Comparison of ENCODE assay signal across 11 mouse cellular contexts in genomic region chr6:140962563-140962962, GRCm38 (mm10).
DNase-seq lines count a peak whose midpoint lies in the region; ATAC-seq and TF ChIP-seq lines count a peak whose summit lies in the region.
"Had no signal": no experiment of that assay in that cellular context is flagged by ENCODE, and none has a peak within 500 bp of the region (broad histone marks: within the 10 kb centered on the region; RNA-seq: fewer than 3 reads in every experiment).

No protein-coding gene starts in this region.

- WGBS in forebrain, embryonic 15.5 days = 7% methylated on average over 4 of the region's 4 CpGs
- WGBS in midbrain, embryonic 13.5 days = 3% methylated on average over 4 of the region's 4 CpGs
- WGBS in intestine, postnatal 0 days = 71% methylated on average over 4 of the region's 4 CpGs

- TF ChIP-seq CTCF in brain, embryonic 14.5 days (IDR thresholded peaks at IDR 0.05; ENCODE audit: borderline replicate concordance, extremely low read depth, insufficient read depth, insufficient read length) = no peak
- no peak for TF ChIP-seq CTCF in intestine, postnatal 0 days (IDR thresholded peaks at IDR 0.05; ENCODE audit: low read depth)

- H3K4me2 ChIP-seq in forebrain, embryonic 15.5 days (replicated peaks) = peak overlapping the region; percentile 15; the same call in 1 of the 2 replicates
- peak overlapping the region; percentile 48 for H3K4me2 ChIP-seq in midbrain, embryonic 13.5 days (replicated peaks)
- H3K4me2 ChIP-seq in intestine, postnatal 0 days (replicated peaks; ENCODE audit: low read depth) = no peak overlapping the region
- H3K4me2 ChIP-seq: limb, embryonic 15.5 days had no signal

- intact Hi-C loops in left cerebral cortex, postnatal 25 days (cut with DNase I) = no loop called here

- DNase-seq in brain, embryonic 14.5 days (ENCODE audit: low read depth) = peak; percentile 80
- peak; percentile 56 for DNase-seq in cerebellum, adult 9-10 months
- DNase-seq in thymus, adult 18-20 months = no peak
- no peak for DNase-seq in left cerebral cortex, postnatal 25 days (ENCODE audit: low spot score in 2 of 2)
- no peak for DNase-seq in layer of hippocampus, adult 8-10 months (ENCODE audit: low spot score in 2 of 2)
- DNase-seq: heart, postnatal 14 days had no signal

- H3K9ac ChIP-seq in forebrain, embryonic 15.5 days (replicated peaks) = no peak overlapping the region
- no peak overlapping the region for H3K9ac ChIP-seq in midbrain, embryonic 13.5 days (replicated peaks)
- H3K9ac ChIP-seq in intestine, postnatal 0 days (ENCODE audit: low read depth, low read length) = no peak overlapping the region
- H3K9ac ChIP-seq: limb, embryonic 15.5 days had no signal

- peak; percentile 43; the same call in 1 of the 2 replicates for ATAC-seq in forebrain, embryonic 15.5 days (replicated peaks)
- peak; percentile 75 for ATAC-seq in midbrain, embryonic 13.5 days
- no peak for ATAC-seq in intestine, postnatal 0 days
- ATAC-seq: lung, postnatal 0 days had no signal

- peaks cover 16% of the 10 kb centered on the region for H3K4me1 ChIP-seq in forebrain, embryonic 15.5 days
- peaks cover 30% of the 10 kb centered on the region for H3K4me1 ChIP-seq in midbrain, embryonic 13.5 days (replicated peaks)
- H3K4me1 ChIP-seq in intestine, postnatal 0 days (replicated peaks; ENCODE audit: control insufficient read depth, insufficient read depth, low read length) = no peaks in the 10 kb centered on the region
- H3K4me1 ChIP-seq: limb, embryonic 15.5 days had no signal

- no peaks in the 10 kb centered on the region for H3K9me3 ChIP-seq in forebrain, embryonic 15.5 days
- no peaks in the 10 kb centered on the region for H3K9me3 ChIP-seq in midbrain, embryonic 13.5 days
- H3K9me3 ChIP-seq in intestine, postnatal 0 days (ENCODE audit: control insufficient read depth) = no peaks in the 10 kb centered on the region
- H3K9me3 ChIP-seq: limb, embryonic 15.5 days had no signal

- no peaks in the 10 kb centered on the region for H3K36me3 ChIP-seq in forebrain, embryonic 15.5 days
- H3K36me3 ChIP-seq in midbrain, embryonic 13.5 days = no peaks in the 10 kb centered on the region
- H3K36me3 ChIP-seq in intestine, postnatal 0 days (ENCODE audit: control insufficient read depth, insufficient read depth) = no peaks in the 10 kb centered on the region
- H3K36me3 ChIP-seq: limb, embryonic 15.5 days had no signal

- no peak overlapping the region for H3K27ac ChIP-seq in forebrain, embryonic 15.5 days (replicated peaks)
- H3K27ac ChIP-seq in midbrain, embryonic 13.5 days = peak overlapping the region; percentile 59
- H3K27ac ChIP-seq in intestine, postnatal 0 days (ENCODE audit: low read depth, low read length) = no peak overlapping the region
- H3K27ac ChIP-seq: limb, embryonic 15.5 days had no signal

- no peaks in the 10 kb centered on the region for H3K27me3 ChIP-seq in forebrain, embryonic 15.5 days
- no peaks in the 10 kb centered on the region for H3K27me3 ChIP-seq in midbrain, embryonic 13.5 days
- H3K27me3 ChIP-seq in intestine, postnatal 0 days (replicated peaks; ENCODE audit: control insufficient read depth, insufficient read depth, low read length) = no peaks in the 10 kb centered on the region
- H3K27me3 ChIP-seq: limb, embryonic 15.5 days had no signal

- H3K4me3 ChIP-seq in forebrain, embryonic 15.5 days = no peak overlapping the region
- H3K4me3 ChIP-seq in midbrain, embryonic 13.5 days (replicated peaks) = 0 out of 2 replicates have a peak overlapping the region, but pooled peaks have one; percentile 7
- no peak overlapping the region for H3K4me3 ChIP-seq in intestine, postnatal 0 days (ENCODE audit: low read depth, low read length)
- H3K4me3 ChIP-seq: limb, embryonic 15.5 days had no signal

- no peak for TF ChIP-seq POLR2A in brain, embryonic 14.5 days (IDR thresholded peaks at IDR 0.05; ENCODE audit: borderline replicate concordance, extremely low read depth, insufficient read depth, insufficient read length, poor library complexity, severe bottlenecking)

Comparison
In these comparisons a context has a peak if more than half of its experiments do, and no peak if none do; other contexts are left out.
1. DNase-seq: peak in brain, embryonic 14.5 days (single experiment) and cerebellum, adult 9-10 months (single experiment); none in thymus, adult 18-20 months (0 of 2), left cerebral cortex, postnatal 25 days (0 of 2) and layer of hippocampus, adult 8-10 months (0 of 2).